Mouse (Mus musculus): ENCODE results near the gene Tpk1. TPM values are rescaled to one million over a fixed set of nuclear protein-coding genes. Genes with fewer than 3 reads are reported as not detected.

Tpk1 gene
- polyA plus RNA-seq, 2 experiments, result 3.9 to 5.8 TPM

DNA sequence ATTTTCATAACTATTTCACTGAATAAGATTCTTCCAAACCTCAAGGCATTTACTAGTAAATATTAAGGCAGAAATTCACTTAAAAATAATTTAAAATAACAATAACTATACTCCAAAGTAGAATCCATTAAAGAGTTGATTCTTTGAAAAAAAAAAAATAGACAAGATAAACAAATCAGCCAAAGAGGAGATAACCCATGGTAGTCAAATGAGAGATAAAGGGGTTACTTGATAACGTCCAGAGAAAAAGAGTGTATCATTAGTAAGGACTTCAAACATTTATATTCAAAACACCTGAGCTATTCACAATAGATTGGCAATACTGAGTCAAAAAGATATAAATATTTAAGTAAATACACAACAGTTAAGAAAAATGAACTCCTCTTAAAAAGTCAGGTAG lies 114.7 kb downstream of the Tpk1 start:
- Histone ChIP-seq H3K27me3 (ENCODE audit: control insufficient read depth, insufficient read depth, low read length) (no peaks in the 10 kb centered on the region), H3K4me3 (ENCODE audit: insufficient read depth in 1 of 2, low read depth in 2 of 2, low read length in 2 of 2) (no peak overlapping the region), H3K27ac (no peak overlapping the region), H3K36me3 (replicated peaks; ENCODE audit: control insufficient read depth, insufficient read depth, low read depth) (no peaks in the 10 kb centered on the region), H3K4me1 (replicated peaks; ENCODE audit: control insufficient read depth in 2 of 2, insufficient read depth in 2 of 2, low read length in 1 of 2) (no peaks in the 10 kb centered on the region), H3K9ac (replicated peaks) (no peak overlapping the region), H3K9me3 (ENCODE audit: control insufficient read depth, low read length) (no peaks in the 10 kb centered on the region), H3K4me2 (ENCODE audit: low read depth) (no peak overlapping the region)
- TF ChIP-seq EP300 (IDR thresholded peaks at IDR 0.05; ENCODE audit: low read depth) (no peak), CTCF (IDR thresholded peaks at IDR 0.05; ENCODE audit: low read depth) (no peak)
- no peak for DNase-seq (ENCODE audit: low read depth in 3 of 3, low spot score in 3 of 3)
- ATAC-seq (ENCODE audit: insufficient read depth), result no peak
- WGBS (ENCODE audit: insufficient replicate concordance), result 55% methylated on average over 1 of the region's 1 CpGs

GRCm38 (mm10) chr6:43546537-43546936 lies 119.5 kb downstream of the Tpk1 start:
- Histone ChIP-seq H3K9me3 (ENCODE audit: control insufficient read depth, low read length) (no peaks in the 10 kb centered on the region), H3K4me1 (replicated peaks; ENCODE audit: control insufficient read depth in 2 of 2, insufficient read depth in 2 of 2, low read length in 1 of 2) (no peaks in the 10 kb centered on the region), H3K36me3 (replicated peaks; ENCODE audit: control insufficient read depth, insufficient read depth, low read depth) (no peaks in the 10 kb centered on the region), H3K4me3 (ENCODE audit: insufficient read depth in 1 of 2, low read depth in 2 of 2, low read length in 2 of 2) (no peak overlapping the region), H3K27ac (no peak overlapping the region), H3K9ac (replicated peaks) (no peak overlapping the region), H3K4me2 (ENCODE audit: low read depth) (no peak overlapping the region), H3K27me3 (ENCODE audit: control insufficient read depth, insufficient read depth, low read length) (no peaks in the 10 kb centered on the region)
- TF ChIP-seq CTCF (IDR thresholded peaks at IDR 0.05; ENCODE audit: low read depth), result no peak
- TF ChIP-seq EP300 (IDR thresholded peaks at IDR 0.05; ENCODE audit: low read depth), result no peak
- ATAC-seq (ENCODE audit: insufficient read depth), result no peak
- no peak for DNase-seq (ENCODE audit: low read depth in 3 of 3, low spot score in 3 of 3)
- 77% methylated on average over 1 of the region's 1 CpGs for WGBS (ENCODE audit: insufficient replicate concordance)

GRCm38 (mm10) chr6:43537252-43537870 lies 128.7 kb downstream of the Tpk1 start:
- H3K27me3 ChIP-seq (ENCODE audit: control insufficient read depth, insufficient read depth, low read length), result no peaks in the 10 kb centered on the region
- H3K4me1 ChIP-seq (replicated peaks; ENCODE audit: control insufficient read depth in 2 of 2, insufficient read depth in 2 of 2, low read length in 1 of 2), result no peaks in the 10 kb centered on the region
- WGBS (ENCODE audit: insufficient replicate concordance), result 67% methylated on average over 2 of the region's 2 CpGs
- H3K9me3 ChIP-seq (ENCODE audit: control insufficient read depth, low read length), result no peaks in the 10 kb centered on the region
- no peak overlapping the region for H3K27ac ChIP-seq
- no peaks in the 10 kb centered on the region for H3K36me3 ChIP-seq (replicated peaks; ENCODE audit: control insufficient read depth, insufficient read depth, low read depth)
- no peak for ATAC-seq (ENCODE audit: insufficient read depth)
- TF ChIP-seq EP300 (IDR thresholded peaks at IDR 0.05; ENCODE audit: low read depth) (no peak), CTCF (IDR thresholded peaks at IDR 0.05; ENCODE audit: low read depth) (no peak)
- no peak overlapping the region for H3K4me3 ChIP-seq (ENCODE audit: insufficient read depth in 1 of 2, low read depth in 2 of 2, low read length in 2 of 2)
- H3K4me2 ChIP-seq (ENCODE audit: low read depth), result no peak overlapping the region
- DNase-seq (ENCODE audit: low read depth in 3 of 3, low spot score in 3 of 3), result no peak
- H3K9ac ChIP-seq (replicated peaks), result no peak overlapping the region

- no peak overlapping the region for H3K4me2 ChIP-seq (ENCODE audit: low read depth)
- no peaks in the 10 kb centered on the region for H3K4me1 ChIP-seq (replicated peaks; ENCODE audit: control insufficient read depth in 2 of 2, insufficient read depth in 2 of 2, low read length in 1 of 2)
- 62% methylated on average over 2 of the region's 2 CpGs for WGBS (ENCODE audit: insufficient replicate concordance)
- TF ChIP-seq CTCF (IDR thresholded peaks at IDR 0.05; ENCODE audit: low read depth) (no peak), EP300 (IDR thresholded peaks at IDR 0.05; ENCODE audit: low read depth) (no peak)
- ATAC-seq (ENCODE audit: insufficient read depth), result no peak
- H3K27me3 ChIP-seq (ENCODE audit: control insufficient read depth, insufficient read depth, low read length), result no peaks in the 10 kb centered on the region
- no peaks in the 10 kb centered on the region for H3K9me3 ChIP-seq (ENCODE audit: control insufficient read depth, low read length)
- H3K4me3 ChIP-seq (ENCODE audit: insufficient read depth in 1 of 2, low read depth in 2 of 2, low read length in 2 of 2), result no peak overlapping the region
- H3K9ac ChIP-seq (replicated peaks), result no peak overlapping the region
- H3K36me3 ChIP-seq (replicated peaks; ENCODE audit: control insufficient read depth, insufficient read depth, low read depth), result no peaks in the 10 kb centered on the region
- no peak overlapping the region for H3K27ac ChIP-seq
- no peak for DNase-seq (ENCODE audit: low read depth in 3 of 3, low spot score in 3 of 3)
Measured at GRCm38 (mm10) chr6:43535459-43535858, 130.6 kb downstream of the Tpk1 start.

GRCm38 (mm10) chr6:43533323-43533722 lies 132.8 kb downstream of the Tpk1 start:
- no peak for ATAC-seq (ENCODE audit: insufficient read depth)
- Histone ChIP-seq H3K9ac (replicated peaks) (no peak overlapping the region), H3K4me1 (replicated peaks; ENCODE audit: control insufficient read depth in 2 of 2, insufficient read depth in 2 of 2, low read length in 1 of 2) (no peaks in the 10 kb centered on the region), H3K4me2 (ENCODE audit: low read depth) (no peak overlapping the region), H3K27me3 (ENCODE audit: control insufficient read depth, insufficient read depth, low read length) (no peaks in the 10 kb centered on the region), H3K4me3 (ENCODE audit: insufficient read depth in 1 of 2, low read depth in 2 of 2, low read length in 2 of 2) (no peak overlapping the region), H3K9me3 (ENCODE audit: control insufficient read depth, low read length) (no peaks in the 10 kb centered on the region), H3K27ac (no peak overlapping the region), H3K36me3 (replicated peaks; ENCODE audit: control insufficient read depth, insufficient read depth, low read depth) (no peaks in the 10 kb centered on the region)
- no peak for TF ChIP-seq EP300 (IDR thresholded peaks at IDR 0.05; ENCODE audit: low read depth)
- no peak for TF ChIP-seq CTCF (IDR thresholded peaks at IDR 0.05; ENCODE audit: low read depth)
- no peak for DNase-seq (ENCODE audit: low read depth in 3 of 3, low spot score in 3 of 3)
